Mouse (Mus musculus): ENCODE data around the gene Sept5. TPM values are rescaled to one million over a fixed set of nuclear protein-coding genes. Genes with fewer than 3 reads are reported as not detected.

The Sept5 gene
- polyA plus RNA-seq, 1 experiment: 44.7 TPM

GRCm38 (mm10) chr16:18613301-18613700 lies 16.5 kb downstream of the Sept5 start:
- no peak for DNase-seq (ENCODE audit: low spot score)

- no peak for DNase-seq (ENCODE audit: low spot score)
Observed at GRCm38 (mm10) chr16:18611752-18612151, 18.0 kb downstream of the Sept5 start.

- no peak for DNase-seq (ENCODE audit: low spot score)
Observed at GRCm38 (mm10) chr16:18609099-18609498, 20.7 kb downstream of the Sept5 start.

- no peak for DNase-seq (ENCODE audit: low spot score)
Observed at GRCm38 (mm10) chr16:18608226-18608625, 21.5 kb downstream of the Sept5 start.

GRCm38 (mm10) chr16:18605705-18606104 lies 24.0 kb downstream of the Sept5 start:
- no peak for DNase-seq (ENCODE audit: low spot score)

- no peak for DNase-seq (ENCODE audit: low spot score)
Observed at GRCm38 (mm10) chr16:18604267-18604701, 25.5 kb downstream of the Sept5 start.

- DNase-seq (ENCODE audit: low spot score): no peak
Observed at GRCm38 (mm10) chr16:18601447-18601846, 28.3 kb downstream of the Sept5 start.

- no peak for DNase-seq (ENCODE audit: low spot score)
Observed at GRCm38 (mm10) chr16:18598006-18598405, 31.7 kb downstream of the Sept5 start.

- DNase-seq (ENCODE audit: low spot score): no peak
Observed at GRCm38 (mm10) chr16:18596255-18596654, 33.5 kb downstream of the Sept5 start.

GRCm38 (mm10) chr16:18593930-18594329 lies 35.8 kb downstream of the Sept5 start:
- no peak for DNase-seq (ENCODE audit: low spot score)

- no peak for DNase-seq (ENCODE audit: low spot score)
Observed at GRCm38 (mm10) chr16:18591047-18592018, 38.4 kb downstream of the Sept5 start.

- no peak for DNase-seq (ENCODE audit: low spot score)
Observed at GRCm38 (mm10) chr16:18589804-18590790, 39.7 kb downstream of the Sept5 start, which contains the start of gene Tbx1. TSS of gene Tbx1 (minus strand) at chr16:18590671.

GRCm38 (mm10) chr16:18589080-18589621 lies 40.6 kb downstream of the Sept5 start:
- no peak for DNase-seq (ENCODE audit: low spot score)

GRCm38 (mm10) chr16:18588738-18589055 lies 41.1 kb downstream of the Sept5 start:
- DNase-seq (ENCODE audit: low spot score): no peak

- DNase-seq (ENCODE audit: low spot score): no peak
Observed at GRCm38 (mm10) chr16:18587847-18588737, 41.7 kb downstream of the Sept5 start.

- DNase-seq (ENCODE audit: low spot score): no peak
Observed at GRCm38 (mm10) chr16:18586906-18587546, 42.7 kb downstream of the Sept5 start.

- DNase-seq (ENCODE audit: low spot score): no peak
Observed at GRCm38 (mm10) chr16:18586076-18586905, 43.5 kb downstream of the Sept5 start.

GRCm38 (mm10) chr16:18585676-18586075 lies 44.1 kb downstream of the Sept5 start:
- no peak for DNase-seq (ENCODE audit: low spot score)

GRCm38 (mm10) chr16:18584901-18585510 lies 44.7 kb downstream of the Sept5 start:
- no peak for DNase-seq (ENCODE audit: low spot score)

Measured in urinary bladder, adult 2 months (tissue).